Mouse (Mus musculus) brain, adult 2 months (tissue): Measurements from ENCODE around the gene Zer1.
A peak's percentile ranks its signal among the peaks of the same experiment; 100 is the strongest.
"Not testable (repeated sequence)": the region's sequence is repeated elsewhere in the genome, so short reads cannot be mapped to it uniquely, and the experiment has no call there.

Experiments
- DNase-seq: peaks from one replicate; pipeline ENCODE4 v3.0.0; 2011; ENCODE audit warnings: low read depth, low spot score

The Zer1 gene

DNA sequence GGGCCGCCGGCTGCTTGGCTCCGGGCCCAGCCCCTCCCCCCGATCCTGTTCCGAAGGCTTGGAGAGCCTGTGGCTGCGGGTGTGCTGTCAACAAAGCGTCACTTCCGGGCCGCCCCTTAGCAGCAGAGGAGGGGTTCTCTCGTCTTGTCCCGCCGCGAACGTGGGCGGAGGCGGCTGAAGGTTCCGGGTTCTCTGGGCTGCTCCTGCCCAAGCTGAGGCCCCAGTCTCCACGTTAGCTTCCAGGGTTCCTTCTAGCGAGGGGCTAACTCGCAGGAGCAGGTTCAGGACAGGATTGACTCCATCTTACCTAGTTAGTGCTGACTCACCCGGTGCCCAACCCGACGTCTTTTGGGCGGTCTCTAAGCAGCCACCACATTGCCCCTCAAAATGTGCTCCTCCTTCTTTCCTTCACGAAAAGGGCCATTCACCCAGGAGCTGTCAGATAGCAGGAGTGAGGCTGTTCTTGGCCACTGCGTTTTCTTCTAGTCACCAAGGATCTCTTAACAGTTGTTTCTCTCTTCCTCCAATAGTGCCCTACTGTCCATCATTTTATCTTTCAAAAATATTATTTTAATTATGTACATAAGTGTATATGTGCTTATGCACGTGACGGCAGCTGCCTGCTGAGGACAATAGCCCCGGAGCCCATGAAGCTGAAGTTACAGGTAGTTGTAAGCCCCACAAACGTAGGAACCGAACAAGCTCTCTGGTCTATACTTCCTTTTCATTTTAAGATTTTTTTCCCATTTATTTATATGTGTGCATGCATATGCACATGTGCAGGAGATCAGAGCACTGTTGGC lies at the start of gene Zer1:
Zer1 (minus strand) TSS at position 114 of the 803 bp plus-strand sequence.
- DNase-seq, result peak; percentile 99

DNA sequence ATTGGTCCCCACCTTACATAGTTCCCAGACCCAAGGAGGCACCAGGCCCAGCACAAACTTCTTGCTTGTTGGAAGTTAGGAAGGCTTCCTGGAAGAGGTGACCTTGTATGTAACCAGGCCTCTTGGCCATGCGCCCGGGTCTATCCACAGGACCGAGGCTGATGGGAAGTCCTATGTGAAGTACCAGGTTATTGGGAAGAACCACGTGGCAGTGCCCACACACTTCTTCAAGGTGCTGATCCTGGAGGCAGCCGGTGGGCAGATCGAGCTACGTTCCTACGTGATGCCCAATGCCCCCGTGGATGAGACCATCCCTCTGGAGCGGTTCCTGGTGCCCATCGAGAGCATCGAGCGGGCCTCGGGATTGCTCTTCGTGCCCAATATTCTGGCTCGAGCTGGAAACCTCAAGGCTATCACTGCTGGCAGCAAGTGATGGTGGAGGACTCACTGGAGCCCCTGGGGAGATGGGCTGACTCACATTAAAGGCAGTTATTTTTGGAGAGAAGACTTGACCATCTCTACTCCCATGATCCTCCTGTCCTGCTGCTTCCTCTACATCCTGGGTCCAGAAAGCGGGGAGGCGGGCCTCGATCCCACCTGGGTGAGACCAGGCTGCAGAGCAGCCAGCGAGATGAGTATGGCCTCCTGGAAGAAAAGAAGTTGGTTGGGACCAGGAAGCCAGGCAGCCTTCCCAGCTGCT lies 49.3 kb upstream of the Zer1 start:
- no peak for DNase-seq

DNA sequence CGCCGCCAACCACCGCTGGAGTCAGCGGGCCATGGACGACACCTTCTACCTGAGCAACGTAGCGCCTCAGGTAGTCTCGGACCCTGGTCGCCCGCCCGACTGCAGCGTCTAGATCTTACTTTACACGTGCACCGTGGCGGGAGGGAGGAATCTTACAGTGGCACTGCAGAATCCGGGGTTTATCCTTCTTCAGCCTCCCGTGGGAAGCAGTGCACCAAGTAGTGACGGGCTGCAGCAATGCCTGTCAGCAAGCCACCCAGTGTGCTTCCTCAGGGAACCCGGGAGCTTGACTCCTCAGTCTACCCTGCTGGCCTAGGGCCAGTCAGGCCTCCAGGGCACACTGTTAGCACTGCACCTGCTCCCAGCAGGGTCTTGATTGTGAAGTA lies 47.6 kb upstream of the Zer1 start:
- DNase-seq, result peak; percentile 53

DNA sequence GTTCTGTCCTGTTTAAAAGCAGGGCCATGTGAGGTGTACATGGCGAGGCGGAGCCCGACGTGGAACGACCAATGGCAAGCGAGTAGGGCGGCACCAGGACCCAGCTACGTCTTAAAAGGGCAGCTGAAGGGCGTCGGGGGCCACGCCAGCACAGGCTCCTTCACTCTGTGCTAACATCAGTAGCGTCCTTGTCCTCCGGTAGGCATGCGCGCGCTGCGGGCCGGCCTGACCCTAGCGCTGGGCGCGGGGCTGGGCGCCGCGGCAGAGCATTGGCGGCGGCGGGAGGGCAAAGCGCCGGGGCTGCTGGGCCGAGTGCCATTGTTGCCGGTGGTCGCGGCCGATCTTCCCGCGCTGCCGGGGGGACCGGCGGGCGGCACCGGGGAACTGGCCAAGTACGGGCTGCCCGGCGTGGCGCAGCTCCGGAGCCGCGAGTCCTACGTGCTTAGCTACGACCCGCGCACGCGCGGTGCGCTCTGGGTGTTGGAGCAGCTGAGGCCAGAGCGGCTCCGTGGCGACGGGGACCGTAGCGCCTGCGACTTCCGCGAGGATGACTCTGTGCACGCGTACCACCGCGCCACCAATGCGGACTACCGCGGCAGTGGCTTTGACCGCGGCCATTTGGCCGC lies 47.1 kb upstream of the Zer1 start, which contains the start of gene Endog:
Endog (plus strand) TSS at position 123 of the 626 bp plus-strand sequence.
- peak; percentile 98 for DNase-seq

DNA sequence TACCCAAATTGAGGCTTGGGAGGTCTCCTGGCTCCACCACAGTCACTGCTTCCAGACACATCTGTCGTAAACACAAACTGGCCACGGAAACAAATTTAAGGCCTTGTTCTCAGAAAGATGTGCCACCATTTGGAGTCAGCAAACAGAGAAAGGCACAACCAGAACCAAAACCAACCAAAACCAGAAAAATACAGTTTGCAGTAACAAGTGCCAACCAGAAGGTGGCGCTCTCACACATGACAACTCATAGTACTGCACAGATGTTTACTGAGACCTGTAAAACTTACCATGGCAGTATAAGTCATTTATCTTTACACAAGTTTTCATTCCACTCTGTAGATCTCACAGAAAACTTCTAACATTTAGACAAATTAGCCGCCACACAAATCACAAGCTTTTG lies 42.3 kb upstream of the Zer1 start:
- DNase-seq, result no peak

DNA sequence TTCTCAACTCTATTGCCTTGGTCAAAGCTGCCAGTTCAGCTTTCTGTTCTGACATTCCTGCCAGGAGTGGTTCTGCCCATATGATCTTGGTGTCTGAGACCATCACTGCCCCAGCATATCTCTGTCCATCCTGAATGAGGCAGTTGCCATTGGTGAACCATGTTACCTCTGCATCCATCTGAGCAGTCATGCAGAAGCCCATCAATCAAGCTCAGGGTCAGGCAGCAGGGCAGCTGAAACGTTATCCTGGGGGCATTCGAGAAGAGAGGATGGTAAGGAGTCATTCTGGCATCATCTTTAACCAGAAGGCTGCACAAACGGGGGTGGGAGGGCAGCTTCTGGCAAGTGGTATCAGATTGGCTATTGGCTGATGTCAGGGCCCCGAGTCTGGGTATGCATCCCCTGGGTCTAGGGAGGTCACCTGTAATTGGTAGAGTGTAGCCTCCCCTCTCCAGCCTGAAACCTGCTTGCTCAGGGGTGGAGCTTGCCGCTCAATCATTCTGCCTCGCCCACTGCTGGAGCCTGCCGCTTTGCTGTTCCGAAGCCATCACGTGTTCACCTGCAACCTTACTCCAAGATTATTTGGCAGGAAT lies 40.1 kb upstream of the Zer1 start:
- no peak for DNase-seq

DNA sequence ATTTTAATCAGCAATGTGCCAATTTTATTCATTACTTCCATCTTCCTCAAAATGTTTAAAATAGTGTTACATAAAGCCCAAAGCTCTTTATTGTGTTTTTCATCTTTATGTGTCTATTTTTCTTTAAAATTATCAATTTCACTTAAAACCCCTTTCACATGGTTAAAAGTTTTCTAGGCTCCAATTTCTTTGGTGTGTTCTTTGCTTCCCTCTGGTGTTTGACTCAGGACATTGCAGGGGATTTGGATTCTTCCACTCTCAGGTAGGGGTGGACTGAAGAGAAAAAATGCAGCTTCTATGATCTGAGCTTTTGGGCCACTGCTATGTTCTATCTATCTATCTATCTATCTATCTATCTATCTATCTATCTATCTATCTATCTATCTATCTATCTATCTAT lies 37.4 kb upstream of the Zer1 start:
- DNase-seq, result peak; percentile 80

DNA sequence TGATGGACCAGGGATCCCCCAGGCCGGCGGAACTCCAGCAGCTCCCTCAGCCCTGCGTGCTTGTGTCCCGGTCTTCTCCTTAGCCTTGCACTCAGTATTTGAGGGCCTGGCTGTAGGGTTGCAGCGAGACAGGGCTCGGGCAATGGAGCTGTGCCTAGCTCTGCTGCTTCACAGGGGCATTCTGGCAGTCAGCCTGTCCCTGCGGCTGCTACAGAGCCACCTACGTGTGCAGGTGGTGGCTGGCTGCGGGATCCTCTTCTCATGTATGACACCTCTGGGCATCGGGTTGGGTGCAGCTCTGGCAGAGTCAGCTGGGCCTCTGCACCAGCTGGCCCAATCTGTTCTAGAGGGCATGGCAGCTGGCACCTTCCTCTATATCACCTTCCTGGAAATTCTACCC lies 35.5 kb upstream of the Zer1 start:
- not testable (repeated sequence) for DNase-seq

DNA sequence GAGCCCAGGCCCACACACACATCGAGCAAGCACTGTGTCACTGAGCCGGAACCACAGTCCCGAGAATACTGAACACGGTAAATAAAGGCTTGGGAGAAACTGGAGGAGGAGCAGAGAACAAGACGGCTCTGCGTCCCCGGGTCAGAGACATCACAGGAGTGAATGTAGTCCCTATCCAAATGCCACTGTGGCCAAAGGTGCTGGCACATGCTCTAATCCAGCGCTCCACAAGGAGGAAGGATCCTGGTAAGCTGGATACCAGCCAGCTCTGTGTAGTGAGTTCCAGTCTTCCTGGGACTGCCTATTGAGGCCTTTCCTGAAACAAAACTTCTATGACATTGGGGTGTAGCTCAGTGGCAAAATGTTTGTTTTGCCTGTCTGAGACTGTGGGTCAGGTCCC lies 28.2 kb upstream of the Zer1 start:
- no peak for DNase-seq

DNA sequence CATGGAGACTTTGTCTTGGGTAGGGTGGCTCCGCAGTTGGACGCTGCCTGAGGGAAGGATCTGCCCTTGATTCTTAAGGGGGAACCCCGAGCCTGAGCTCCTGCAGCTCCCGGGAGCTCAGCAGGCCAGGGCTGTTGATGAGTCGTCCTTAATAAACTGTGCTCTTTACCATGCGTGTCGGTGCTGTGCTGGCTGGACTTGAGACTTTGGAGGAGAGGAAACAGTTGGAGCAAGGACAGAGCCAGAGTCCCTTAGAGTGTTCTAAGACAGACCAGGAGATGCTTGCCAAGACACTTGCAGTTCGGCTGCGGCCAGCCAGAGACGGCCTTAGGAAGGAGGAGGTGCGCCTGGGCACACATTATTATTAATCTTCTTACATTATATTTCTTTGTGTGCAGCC lies 27.5 kb upstream of the Zer1 start:
- no peak for DNase-seq

DNA sequence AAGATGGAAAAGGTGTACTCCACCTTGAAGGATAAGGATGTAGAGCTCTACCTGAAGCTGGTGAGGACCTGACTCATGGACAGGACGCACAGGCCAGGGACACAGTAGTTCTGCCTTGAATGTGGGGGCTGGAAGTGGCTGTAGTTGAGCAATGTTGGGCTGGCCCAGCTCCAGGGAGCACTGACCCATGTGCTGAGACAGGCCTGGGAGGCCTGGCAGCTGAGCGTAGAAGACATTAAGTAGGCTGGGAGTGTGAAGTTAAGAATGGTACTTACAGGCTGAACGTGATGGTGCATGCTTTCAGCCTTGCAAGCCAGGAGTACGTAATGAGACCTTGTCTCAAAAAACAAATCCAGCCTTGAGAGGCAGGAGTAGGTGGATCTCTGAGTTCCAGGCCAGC lies 23.1 kb upstream of the Zer1 start:
- DNase-seq, result no peak

DNA sequence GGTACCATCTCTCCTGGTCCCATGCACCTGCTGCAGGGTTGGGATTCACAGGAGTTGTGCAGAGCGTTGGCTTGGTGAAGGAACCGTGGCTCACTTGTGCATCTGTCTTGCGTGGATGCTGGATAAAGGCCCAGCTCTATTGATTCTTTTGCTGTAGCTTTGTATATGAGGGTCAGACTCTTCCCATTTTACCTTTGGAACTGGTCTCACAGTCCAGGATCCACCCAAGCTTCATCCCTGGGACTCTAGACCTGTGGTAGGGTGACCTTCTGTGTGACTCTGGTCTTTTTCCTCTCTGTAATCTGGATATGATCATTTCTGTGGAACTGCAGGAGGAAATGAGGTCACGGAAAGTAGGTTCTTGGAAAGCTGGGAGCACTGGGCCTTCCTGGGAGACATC lies 20.1 kb upstream of the Zer1 start:
- no peak for DNase-seq

DNA sequence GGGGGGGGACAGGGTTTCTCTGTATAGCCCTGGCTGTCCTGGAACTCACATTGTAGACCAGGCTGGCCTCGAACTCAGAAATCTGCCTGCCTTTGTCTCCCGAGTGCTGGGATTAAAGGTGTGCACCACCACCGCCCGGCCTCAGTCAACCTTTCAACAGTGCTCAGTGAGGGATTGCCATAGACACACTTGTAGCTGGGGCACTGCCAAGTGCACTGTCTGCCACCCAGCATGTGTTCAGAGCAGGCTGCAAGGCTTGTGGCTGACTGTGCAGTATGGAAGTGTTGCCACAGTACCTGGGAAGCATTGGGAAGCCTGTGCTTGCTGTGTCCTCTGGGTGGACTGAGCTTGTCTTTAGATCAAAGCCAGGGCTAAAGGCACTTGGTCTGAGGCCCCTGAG lies 15.6 kb upstream of the Zer1 start:
- DNase-seq, result peak; percentile 87

DNA sequence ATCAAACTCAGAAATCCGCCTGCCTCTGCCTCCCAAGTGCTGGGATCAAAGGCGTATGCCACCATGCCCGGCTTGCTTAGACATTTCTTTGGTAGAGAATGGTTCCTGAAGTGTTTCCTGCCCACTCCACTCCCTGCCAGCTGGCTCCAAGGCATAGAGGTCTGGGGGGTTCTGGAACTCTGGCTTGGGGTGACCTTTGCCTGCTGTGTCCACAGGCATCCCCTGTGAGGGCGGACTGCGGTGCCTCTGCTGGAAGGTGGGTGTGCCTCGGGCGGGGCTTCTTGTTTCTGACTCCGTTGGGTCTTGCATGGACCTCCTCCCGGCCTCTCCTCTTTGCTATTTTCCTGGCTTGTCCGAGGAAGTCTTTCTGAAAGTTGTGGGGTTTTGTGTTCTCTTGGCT lies 12.1 kb upstream of the Zer1 start:
- no peak for DNase-seq

DNA sequence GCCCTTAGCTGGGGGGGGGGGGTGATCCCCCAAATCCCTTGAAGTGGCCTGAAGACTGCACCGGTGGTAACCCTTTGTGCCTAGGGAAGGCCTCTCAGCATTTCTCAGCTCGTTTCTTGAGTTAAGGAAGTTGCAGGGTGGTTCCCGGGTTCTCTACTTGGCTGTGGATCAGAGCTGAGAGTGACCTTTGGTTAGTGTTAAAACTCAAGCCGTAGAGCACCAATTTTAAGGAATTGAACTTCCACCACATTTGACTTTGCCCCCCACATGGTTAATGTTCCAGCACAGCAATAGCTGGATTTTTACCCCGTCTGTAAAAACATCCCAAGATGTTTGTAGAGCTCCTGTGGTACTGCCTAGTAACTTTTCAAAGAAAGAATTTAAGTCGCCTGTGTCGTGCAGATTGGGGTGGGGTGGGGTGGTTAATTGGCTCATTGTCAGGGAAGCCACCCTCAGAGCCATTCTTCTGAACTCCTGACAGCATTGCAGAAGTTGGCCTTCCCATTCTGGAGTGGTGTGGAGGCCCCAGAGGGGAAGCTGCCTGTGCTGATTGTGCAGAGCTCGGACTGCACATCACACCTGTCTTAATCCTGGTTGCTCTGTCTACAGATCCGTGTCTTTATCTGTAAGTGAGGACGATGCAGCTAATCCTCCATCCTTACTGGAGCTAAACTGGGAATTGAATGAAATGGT lies 10.7 kb upstream of the Zer1 start:
- no peak for DNase-seq

DNA sequence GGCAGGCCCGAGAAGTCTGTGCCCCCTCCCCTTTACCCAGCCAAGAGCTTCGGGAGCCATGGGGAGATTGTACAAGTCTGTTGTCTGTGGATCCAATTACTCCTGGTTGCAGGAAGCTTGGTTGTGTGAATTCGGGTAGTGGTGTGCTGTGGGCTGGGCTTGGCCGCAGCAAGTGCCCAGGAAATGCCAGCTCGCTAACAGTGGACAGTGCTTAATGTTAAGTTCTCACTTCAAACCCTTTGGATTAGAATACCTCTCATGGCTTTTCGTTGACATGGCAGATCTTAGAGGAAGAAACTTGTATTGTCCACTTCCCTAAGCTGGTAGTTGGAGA lies 10.0 kb upstream of the Zer1 start:
- no peak for DNase-seq

DNA sequence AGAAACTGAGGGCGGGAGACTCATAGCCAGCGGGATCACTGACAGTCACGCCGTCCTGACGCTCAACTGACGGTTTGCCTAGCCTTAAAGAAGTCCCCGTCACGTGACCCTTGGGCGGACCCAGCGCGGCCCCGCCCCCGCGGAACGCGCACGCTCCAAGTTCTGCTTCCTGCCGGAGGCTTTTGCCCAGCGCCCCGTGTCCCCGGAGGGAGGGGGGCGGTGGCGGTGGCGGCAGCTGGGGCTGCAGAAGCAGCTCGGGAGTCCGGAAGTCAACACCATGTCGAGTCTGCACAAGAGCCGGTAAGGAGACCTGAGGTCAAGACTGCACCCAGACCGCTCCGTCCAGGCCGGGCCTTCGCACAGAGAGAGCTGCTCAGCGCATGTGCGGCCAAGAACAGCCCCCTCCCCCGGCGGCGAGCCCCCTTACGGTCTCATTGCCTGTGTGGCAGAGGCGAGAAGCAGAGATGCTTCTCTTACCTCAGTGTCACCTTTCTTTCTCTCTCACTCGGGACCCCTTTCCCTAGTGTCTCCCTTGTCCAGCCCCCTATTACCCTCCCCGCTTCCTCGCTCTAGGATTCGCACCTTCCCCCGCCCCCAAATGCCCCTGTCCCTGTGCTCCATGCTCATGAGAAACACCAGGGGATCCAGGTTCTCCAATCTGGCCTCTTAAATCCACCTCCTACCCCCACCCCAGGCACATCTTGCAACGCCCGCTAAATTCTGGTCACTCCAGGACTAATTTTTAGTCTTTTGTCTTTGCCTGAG lies 9.4 kb upstream of the Zer1 start, which contains the start of gene Tbc1d13:
Tbc1d13 (plus strand) TSS at position 134 of the 765 bp plus-strand sequence.
- peak; percentile 97 for DNase-seq

DNA sequence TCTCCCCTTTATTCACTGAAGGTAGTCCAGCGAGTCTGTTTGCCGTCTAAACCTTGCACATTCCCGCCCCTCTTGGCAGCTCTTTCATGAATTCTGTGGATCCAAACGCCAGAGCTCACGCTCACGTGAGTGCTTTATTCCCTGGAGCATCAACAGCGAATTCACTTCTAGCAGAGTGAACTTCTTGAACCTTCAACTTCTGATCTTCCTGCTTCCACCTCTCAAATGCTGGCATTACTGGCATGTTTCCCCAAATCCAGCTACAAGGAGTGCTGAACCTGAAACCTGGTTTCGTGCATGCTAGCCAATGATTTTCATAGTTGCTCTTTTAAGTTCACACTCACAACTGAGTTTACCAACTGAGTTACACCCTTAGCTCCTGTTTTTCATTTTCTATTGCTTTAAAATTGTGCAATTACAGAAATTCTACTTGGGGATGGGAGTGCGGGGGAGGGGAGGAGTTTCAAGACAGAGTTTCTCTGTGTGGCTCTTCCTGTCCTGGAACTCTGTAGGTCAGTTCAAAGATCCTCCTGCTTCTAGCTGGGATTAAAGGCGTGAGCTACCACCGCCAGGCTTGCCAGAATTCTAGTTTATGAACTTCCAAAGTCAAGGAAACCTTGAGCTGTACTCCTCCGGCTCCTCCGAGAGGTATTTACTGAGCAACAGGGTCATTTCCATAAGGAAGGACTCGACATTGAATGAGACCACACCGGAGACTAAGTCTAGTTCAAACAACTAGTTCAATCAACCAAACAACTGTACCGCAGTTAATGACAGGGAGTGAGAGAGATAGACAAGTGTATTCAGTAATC lies 8.6 kb upstream of the Zer1 start:
- no peak for DNase-seq

DNA sequence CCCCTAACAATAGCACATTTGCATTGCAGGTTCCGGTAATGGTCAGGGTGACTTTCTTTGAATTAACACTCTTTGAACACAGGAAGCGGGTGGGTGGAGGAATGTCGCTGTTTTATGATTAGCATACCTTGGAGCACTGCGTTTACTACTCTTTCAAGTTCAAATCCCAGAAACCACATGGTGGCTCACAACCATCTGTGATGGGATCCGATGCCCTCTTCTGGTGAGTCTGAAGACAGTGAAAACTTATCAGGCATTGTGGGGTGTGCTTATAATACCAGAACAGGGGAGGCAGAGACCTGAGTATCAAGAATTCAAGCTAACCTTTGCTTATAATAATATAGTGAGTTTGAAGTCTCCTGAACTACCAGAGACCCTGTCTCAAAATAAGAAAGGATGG lies 6.9 kb upstream of the Zer1 start:
- DNase-seq, result not testable (repeated sequence)

DNA sequence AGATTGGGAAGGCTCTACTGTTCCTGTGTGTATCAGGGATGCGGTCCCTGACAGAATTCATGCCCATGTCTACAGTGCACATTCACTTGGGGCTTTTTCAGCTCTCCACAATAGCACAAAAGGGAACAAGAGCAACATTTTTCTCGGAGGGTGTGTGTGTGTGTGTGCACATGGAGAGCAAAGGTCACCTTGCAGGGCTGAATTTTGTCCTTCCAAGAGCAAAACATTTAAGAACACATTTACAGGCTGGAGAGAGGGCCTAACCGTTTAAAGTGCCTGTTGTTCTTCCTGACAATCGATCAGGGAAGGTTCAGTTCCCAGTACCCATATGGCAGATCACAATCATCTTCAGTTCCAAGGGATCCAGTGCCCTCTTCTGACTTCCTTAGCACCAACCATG lies 5.8 kb upstream of the Zer1 start:
- DNase-seq, result no peak
